Mouse (Mus musculus) right cerebral cortex, postnatal 10 days (tissue): ENCODE results near the gene Olfr1206.

Experiments
- DNase-seq, 2 experiments: peaks; one replicate each; pipeline ENCODE4 v3.0.0; 2021; ENCODE audit warnings: low spot score in 2 of 2

The Olfr1206 gene

GRCm38 (mm10) chr2:88862931-88863330 lies at the start of gene Olfr1206:
Gene Olfr1206 (plus strand): TSS chr2:88863231.
- DNase-seq = no peak

- no peak for DNase-seq
Observed at GRCm38 (mm10) chr2:88814196-88814595, 48.8 kb upstream of the Olfr1206 start, which contains the start of gene Olfr1202. Gene Olfr1202 (plus strand): TSS chr2:88814496.

GRCm38 (mm10) chr2:88829437-88829836 lies 33.6 kb upstream of the Olfr1206 start, which contains the start of gene Olfr1205:
Gene Olfr1205 (plus strand): TSS chr2:88829737.
- DNase-seq = no peak

- no peak for DNase-seq
Observed at GRCm38 (mm10) chr2:88838477-88838876, 24.6 kb upstream of the Olfr1206 start.

GRCm38 (mm10) chr2:88848992-88849391 lies 14.0 kb upstream of the Olfr1206 start, which contains the start of gene Olfr1204:
Gene Olfr1204 (plus strand): TSS chr2:88849292.
- DNase-seq = no peak

DNA sequence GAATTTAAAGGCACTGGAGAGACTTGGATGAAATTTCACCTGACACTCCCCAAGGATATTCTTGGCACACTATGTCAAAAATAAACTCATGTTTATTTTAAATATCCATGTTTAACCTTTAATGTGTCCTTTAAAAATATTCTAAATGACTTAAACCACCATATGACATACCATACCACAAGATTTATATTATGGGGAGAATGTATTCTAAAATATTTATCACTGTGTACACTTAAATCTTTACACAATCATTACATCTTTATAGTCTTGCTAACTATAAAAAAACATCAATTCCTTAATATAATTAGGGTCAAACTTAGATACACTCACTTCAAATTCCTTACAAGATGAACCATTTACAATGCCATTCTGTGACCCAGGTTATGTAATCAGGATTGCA lies 39.2 kb downstream of the Olfr1206 start, which contains the start of gene Olfr1208:
TSS of gene Olfr1208 (minus strand) at position 101 of the 400 bp plus-strand sequence.
- DNase-seq = no peak

DNA sequence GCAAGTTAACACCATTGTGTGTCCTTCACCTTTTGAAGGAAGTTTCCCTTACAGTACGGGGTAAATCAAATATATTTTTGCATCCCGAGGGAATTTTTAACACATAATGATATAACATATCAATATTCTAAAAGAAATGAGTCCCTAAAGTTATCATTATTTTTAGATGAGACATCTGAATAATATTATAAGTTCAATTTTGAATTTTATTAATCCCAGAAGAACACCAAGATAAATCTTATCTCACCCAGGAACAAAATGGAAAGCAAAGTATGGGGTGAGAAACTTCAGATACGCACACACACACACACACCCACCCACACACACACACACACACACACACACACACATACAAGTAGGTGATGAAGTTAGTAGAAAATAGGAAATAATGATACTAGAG lies 52.0 kb downstream of the Olfr1206 start, which contains the start of gene Olfr1209:
TSS of gene Olfr1209 (minus strand) at position 101 of the 400 bp plus-strand sequence.
- no peak for DNase-seq
